In the genomic region with DNA sequence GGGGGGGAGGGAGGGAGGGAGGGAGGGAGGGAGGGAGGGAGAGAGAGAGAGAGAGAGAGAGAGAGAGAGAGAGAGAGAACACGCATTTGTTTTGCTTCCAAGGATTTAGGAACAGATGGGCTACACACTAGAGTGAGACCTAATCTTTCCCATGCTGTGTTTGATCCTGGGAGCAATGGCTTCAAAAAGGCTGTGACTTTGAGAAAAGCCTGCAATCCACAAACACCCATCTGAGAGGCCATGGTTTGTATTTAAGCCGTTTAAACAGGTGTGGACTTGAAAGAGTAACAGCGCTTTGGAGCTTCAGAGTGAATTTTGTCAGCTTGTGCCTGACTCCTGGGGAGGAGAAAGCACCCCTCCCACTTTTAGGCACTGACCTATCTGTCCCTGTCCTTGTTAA, we compare ENCODE assay signal across 18 mouse cellular contexts. TPM values are rescaled to one million over a fixed set of nuclear protein-coding genes. Genes with fewer than 3 reads are reported as not detected.
DNase-seq lines count a peak whose midpoint lies in the region; ATAC-seq and TF ChIP-seq lines count a peak whose summit lies in the region.
"Had no signal": no experiment of that assay in that cellular context is flagged by ENCODE, and none has a peak within 500 bp of the region (broad histone marks: within the 10 kb centered on the region; RNA-seq: fewer than 3 reads in every experiment).

No protein-coding gene starts in this region.

- no peak overlapping the region for H3K4me3 ChIP-seq in hindbrain, embryonic 16.5 days (ENCODE audit: low read length)
- no peak overlapping the region for H3K4me3 ChIP-seq in hindbrain, embryonic 14.5 days (replicated peaks; ENCODE audit: low read length)
- H3K4me3 ChIP-seq in thymus, adult 2 months (ENCODE audit: control insufficient read depth, insufficient read depth, low read length), result no peak overlapping the region
- no peak overlapping the region for H3K4me3 ChIP-seq in limb, embryonic 14.5 days (replicated peaks; ENCODE audit: low read length)
- no peak overlapping the region for H3K4me3 ChIP-seq in liver, embryonic 12.5 days
- H3K4me3 ChIP-seq: embryonic facial prominence, embryonic 13.5 days; forebrain, embryonic 12.5 days; layer of hippocampus, adult 2 months; neural tube, embryonic 13.5 days had no signal

- H3K4me2 ChIP-seq in hindbrain, embryonic 16.5 days (ENCODE audit: low read length), result no peak overlapping the region
- no peak overlapping the region for H3K4me2 ChIP-seq in hindbrain, embryonic 14.5 days (replicated peaks)
- no peak overlapping the region for H3K4me2 ChIP-seq in limb, embryonic 14.5 days (replicated peaks; ENCODE audit: low read depth, low read length, severe bottlenecking)
- H3K4me2 ChIP-seq in liver, embryonic 12.5 days, result no peak overlapping the region; the same call in 1 of the 2 replicates
- H3K4me2 ChIP-seq: embryonic facial prominence, embryonic 13.5 days; forebrain, embryonic 12.5 days had no signal

- H3K4me1 ChIP-seq in hindbrain, embryonic 16.5 days (ENCODE audit: control insufficient read depth, insufficient read depth, low read depth, low read length), result no peaks in the 10 kb centered on the region; the same call in 1 of the 2 replicates
- 0 out of 2 replicates have a peak, but pooled peaks cover 4% of the 10 kb centered on the region for H3K4me1 ChIP-seq in hindbrain, embryonic 14.5 days (replicated peaks; ENCODE audit: control insufficient read depth, insufficient read depth, low read length)
- peaks cover 29% of the 10 kb centered on the region for H3K4me1 ChIP-seq in thymus, adult 2 months (replicated peaks; ENCODE audit: control insufficient read depth, insufficient read depth, low read length)
- peaks cover 6% of the 10 kb centered on the region; the same call in 1 of the 2 replicates for H3K4me1 ChIP-seq in limb, embryonic 14.5 days (ENCODE audit: control insufficient read depth, insufficient read depth, low read length)
- peaks cover 12% of the 10 kb centered on the region; the same call in 1 of the 2 replicates for H3K4me1 ChIP-seq in liver, embryonic 12.5 days

- no peaks in the 10 kb centered on the region for H3K36me3 ChIP-seq in hindbrain, embryonic 16.5 days (ENCODE audit: control insufficient read depth, insufficient read depth, low read length)
- no peaks in the 10 kb centered on the region for H3K36me3 ChIP-seq in hindbrain, embryonic 14.5 days (replicated peaks; ENCODE audit: control insufficient read depth, insufficient read depth)
- H3K36me3 ChIP-seq in thymus, adult 2 months (ENCODE audit: control insufficient read depth, insufficient read depth, low read length), result no peaks in the 10 kb centered on the region
- no peaks in the 10 kb centered on the region for H3K36me3 ChIP-seq in limb, embryonic 14.5 days (ENCODE audit: control insufficient read depth, insufficient read depth, low read length)
- no peaks in the 10 kb centered on the region for H3K36me3 ChIP-seq in liver, embryonic 12.5 days
- H3K36me3 ChIP-seq: embryonic facial prominence, embryonic 13.5 days; forebrain, embryonic 12.5 days; neural tube, embryonic 13.5 days had no signal

- ATAC-seq in hindbrain, embryonic 16.5 days, result peak; percentile 54; the same call in 1 of the 2 replicates
- no peak for ATAC-seq in hindbrain, embryonic 14.5 days (ENCODE audit: low FRiP score)
- no peak for ATAC-seq in limb, embryonic 14.5 days (ENCODE audit: low FRiP score, low read depth)
- no peak for ATAC-seq in liver, embryonic 12.5 days
- ATAC-seq: inflammation-experienced regulatory T-cells, adult 6 months had no signal

- no peak overlapping the region for H3K27ac ChIP-seq in hindbrain, embryonic 16.5 days (ENCODE audit: low read depth, low read length)
- no peak overlapping the region for H3K27ac ChIP-seq in hindbrain, embryonic 14.5 days
- H3K27ac ChIP-seq in thymus, adult 2 months (ENCODE audit: control insufficient read depth, insufficient read depth, low read length), result no peak overlapping the region
- H3K27ac ChIP-seq in limb, embryonic 14.5 days (replicated peaks; ENCODE audit: low read depth, low read length), result no peak overlapping the region
- H3K27ac ChIP-seq in liver, embryonic 12.5 days, result no peak overlapping the region
- H3K27ac ChIP-seq: embryonic facial prominence, embryonic 13.5 days; forebrain, embryonic 12.5 days; kidney, postnatal 0 days; layer of hippocampus, adult 2 months; liver, embryonic 14.5 days; neural tube, embryonic 13.5 days had no signal

- H3K27me3 ChIP-seq in hindbrain, embryonic 16.5 days (replicated peaks; ENCODE audit: control insufficient read depth, insufficient read depth, low read length), result no peaks in the 10 kb centered on the region
- H3K27me3 ChIP-seq in hindbrain, embryonic 14.5 days (ENCODE audit: control insufficient read depth, insufficient read depth, low read length), result no peaks in the 10 kb centered on the region
- H3K27me3 ChIP-seq in thymus, adult 2 months (ENCODE audit: control insufficient read depth, insufficient read depth, low read length), result no peaks in the 10 kb centered on the region
- H3K27me3 ChIP-seq in limb, embryonic 14.5 days (ENCODE audit: control insufficient read depth, insufficient read depth, low read length), result no peaks in the 10 kb centered on the region
- peaks cover 9% of the 10 kb centered on the region; the same call in 1 of the 2 replicates for H3K27me3 ChIP-seq in liver, embryonic 12.5 days (replicated peaks)
- H3K27me3 ChIP-seq: neural tube, embryonic 13.5 days had no signal

- WGBS in hindbrain, embryonic 16.5 days, result 41% methylated on average over 3 of the region's 3 CpGs
- WGBS in hindbrain, embryonic 14.5 days, result 33% methylated on average over 3 of the region's 3 CpGs
- WGBS in thymus, adult 2 months, result 33% methylated on average over 3 of the region's 3 CpGs
- 7% methylated on average over 3 of the region's 3 CpGs for WGBS in limb, embryonic 14.5 days
- 21% methylated on average over 3 of the region's 3 CpGs for WGBS in liver, embryonic 12.5 days (ENCODE audit: insufficient replicate concordance)

- no peaks in the 10 kb centered on the region for H3K9me3 ChIP-seq in hindbrain, embryonic 16.5 days (ENCODE audit: control insufficient read depth, low read length)
- no peaks in the 10 kb centered on the region for H3K9me3 ChIP-seq in hindbrain, embryonic 14.5 days (ENCODE audit: control insufficient read depth, low read length)
- no peaks in the 10 kb centered on the region for H3K9me3 ChIP-seq in limb, embryonic 14.5 days (ENCODE audit: control insufficient read depth, low read length)
- H3K9me3 ChIP-seq in liver, embryonic 12.5 days (replicated peaks), result no peaks in the 10 kb centered on the region
- H3K9me3 ChIP-seq: embryonic facial prominence, embryonic 13.5 days; forebrain, embryonic 12.5 days; neural tube, embryonic 13.5 days had no signal

- DNase-seq in hindbrain, embryonic 14.5 days (ENCODE audit: low spot score), result no peak
- peak; percentile 9 for DNase-seq in thymus, adult 2 months
- DNase-seq in thymus, postnatal 36 days, result no peak
- peak; percentile 13 for DNase-seq in limb, embryonic 14.5 days (ENCODE audit: low spot score)
- DNase-seq in frontal cortex, postnatal 36 days (ENCODE audit: low spot score in 2 of 2), result no peak
- DNase-seq: adrenal gland, postnatal 10 days; B cell, adult 2 months; heart, postnatal 4 days; left cerebral cortex, postnatal 4 days had no signal

- TF ChIP-seq POLR2A in thymus, adult 2 months (IDR thresholded peaks at IDR 0.05; ENCODE audit: control insufficient read depth, extremely low read depth, insufficient read depth, low read length, poor library complexity), result no peak
- no peak for TF ChIP-seq POLR2A in limb, embryonic 14.5 days (IDR thresholded peaks at IDR 0.05; ENCODE audit: borderline replicate concordance, extremely low read depth, insufficient read depth, insufficient read length)

- no peak for TF ChIP-seq CTCF in thymus, adult 2 months (IDR thresholded peaks at IDR 0.05; ENCODE audit: borderline replicate concordance, control insufficient read depth, extremely low read depth, insufficient read depth, low read length, poor library complexity)

- no peak overlapping the region for H3K9ac ChIP-seq in hindbrain, embryonic 16.5 days (ENCODE audit: low read depth, low read length)
- no peak overlapping the region for H3K9ac ChIP-seq in hindbrain, embryonic 14.5 days
- no peak overlapping the region for H3K9ac ChIP-seq in limb, embryonic 14.5 days (ENCODE audit: low read depth, low read length, severe bottlenecking)
- H3K9ac ChIP-seq in liver, embryonic 12.5 days, result no peak overlapping the region
- H3K9ac ChIP-seq: embryonic facial prominence, embryonic 13.5 days; forebrain, embryonic 12.5 days; liver, embryonic 14.5 days; neural tube, embryonic 13.5 days had no signal

RNA-seq across cellular contexts. Expression of gene Lrig1, which starts 29.2 kb away (rescaled TPM):
- 18.7 and 22.7 TPM in 2 replicates for polyA plus RNA-seq in hindbrain, embryonic 16.5 days (2015; fragmentation: Nextera tagmentation; extraction: Ambion mirVana)
- 22.3 and 30.2 TPM in 2 replicates for polyA plus RNA-seq in hindbrain, embryonic 14.5 days (2014; fragmentation: Nextera tagmentation; extraction: Ambion mirVana)
- polyA plus RNA-seq in thymus, adult 2 months (2012; rRNA removed), result 58.7 and 62.1 TPM in 2 replicates
- polyA plus RNA-seq in limb, embryonic 14.5 days (2012; rRNA removed), result 49.4 and 59.6 TPM in 2 replicates
- polyA plus RNA-seq in limb, embryonic 14.5 days (2014; fragmentation: Nextera tagmentation; extraction: Ambion mirVana), result 31.2 and 35.1 TPM in 2 replicates
- polyA plus RNA-seq in liver, embryonic 12.5 days (2016; fragmentation: Nextera tagmentation; extraction: Ambion mirVana), result 2.4 and 2.8 TPM in 2 replicates

Comparison
In these comparisons a context has a peak if more than half of its experiments do, and no peak if none do; other contexts are left out.
1. DNase-seq: peak in thymus, adult 2 months (single experiment) and limb, embryonic 14.5 days (single experiment); none in hindbrain, embryonic 14.5 days (single experiment), thymus, postnatal 36 days (0 of 2) and frontal cortex, postnatal 36 days (0 of 2).